Mouse (Mus musculus) megakaryocyte, adult 5-6 weeks (primary cell): ENCODE measurements around the gene Eps8l2. TPM values are rescaled to one million over a fixed set of nuclear protein-coding genes. Genes with fewer than 3 reads are reported as not detected.
A peak's percentile ranks its signal among the peaks of the same experiment; 100 is the strongest.
"Not testable (repeated sequence)": the region's sequence is repeated elsewhere in the genome, so short reads cannot be mapped to it uniquely, and the experiment has no call there.

ENCODE experiments used
- ATAC-seq: 2 replicates; pipeline ENCODE4 v1.8.0; 2016; ENCODE audit warnings: mild to moderate bottlenecking, inconsistent platforms; ENCODE audit not compliant: poor library complexity, severe bottlenecking
- total RNA-seq, 2 experiments: library from RNA; stranded (forward) in 1 of 2; stranded (reverse) in 1 of 2; fragments of 153-499, 151-499 nt in 1 of 2; fragments of 221-1000, 200-1000 nt in 1 of 2; gene quantifications; 2 replicates each; pipeline versions ENCODE4 v1.2.3 to v1.2.4; 2015 to 2017

The Eps8l2 gene
- total RNA-seq, 2 experiments from 2014 or later, result not detected

GRCm38 (mm10) chr7:141403305-141403704 is 64.6 kb downstream of the Eps8l2 start:
- ATAC-seq, result peak; percentile 94

- no peak for ATAC-seq
Measured at GRCm38 (mm10) chr7:141405466-141405865, 66.8 kb downstream of the Eps8l2 start.

- not testable (repeated sequence) for ATAC-seq
Measured at GRCm38 (mm10) chr7:141407670-141408069, 69.0 kb downstream of the Eps8l2 start.

GRCm38 (mm10) chr7:141408833-141409232 is 70.2 kb downstream of the Eps8l2 start:
- peak; percentile 91 for ATAC-seq

GRCm38 (mm10) chr7:141410631-141411030 is 72.0 kb downstream of the Eps8l2 start:
- ATAC-seq, result no peak

GRCm38 (mm10) chr7:141411667-141412066 is 73.0 kb downstream of the Eps8l2 start:
- ATAC-seq, result no peak

Other genes starting within 250 kb of the Eps8l2 start
- gene Sigirr, start 238.3 kb upstream of the Eps8l2 start, total RNA-seq (2015), result 7.5 and 9.3 TPM in 2 replicates
- gene Sigirr, start 238.3 kb upstream of the Eps8l2 start, total RNA-seq (2017), result 7.7 and 8.2 TPM in 2 replicates
- gene Ano9, start 221.1 kb upstream of the Eps8l2 start, total RNA-seq (2015), result not detected in 2 replicates
- gene Ano9, start 221.1 kb upstream of the Eps8l2 start, total RNA-seq (2017), result not detected in 2 replicates
- gene Ptdss2, start 216.5 kb upstream of the Eps8l2 start, total RNA-seq (2015), result 7.1 and 10.2 TPM in 2 replicates
- gene Ptdss2, start 216.5 kb upstream of the Eps8l2 start, total RNA-seq (2017), result 1.9 and 2.6 TPM in 2 replicates
- gene Rnh1, start 166.0 kb upstream of the Eps8l2 start, total RNA-seq (2015), result 70.5 and 86.8 TPM in 2 replicates
- 74.2 and 94.3 TPM in 2 replicates for gene Rnh1, start 166.0 kb upstream of the Eps8l2 start, total RNA-seq (2017)
- 29.0 and 40.0 TPM in 2 replicates for gene Hras, start 144.9 kb upstream of the Eps8l2 start, total RNA-seq (2015)
- gene Hras, start 144.9 kb upstream of the Eps8l2 start, total RNA-seq (2017), result 20.7 and 27.1 TPM in 2 replicates
- 2.1 and 2.2 TPM in 2 replicates for gene Lrrc56, start 144.7 kb upstream of the Eps8l2 start, total RNA-seq (2015)
- gene Lrrc56, start 144.7 kb upstream of the Eps8l2 start, total RNA-seq (2017), result 1.3 and 4.3 TPM in 2 replicates
- 0.36 TPM in 1 of 2 replicates, not detected in the other for gene Lmntd2, start 124.8 kb upstream of the Eps8l2 start, total RNA-seq (2015)
- 0.04 TPM in 1 of 2 replicates, not detected in the other for gene Lmntd2, start 124.8 kb upstream of the Eps8l2 start, total RNA-seq (2017)
- gene Rassf7, start 123.0 kb upstream of the Eps8l2 start, total RNA-seq (2015), result 3.9 and 4.1 TPM in 2 replicates
- 2.2 and 4.1 TPM in 2 replicates for gene Rassf7, start 123.0 kb upstream of the Eps8l2 start, total RNA-seq (2017)
- gene Phrf1, start 110.1 kb upstream of the Eps8l2 start, total RNA-seq (2015), result 42.8 and 48.9 TPM in 2 replicates
- 48.7 and 63.5 TPM in 2 replicates for gene Phrf1, start 110.1 kb upstream of the Eps8l2 start, total RNA-seq (2017)
- gene Irf7, start 72.4 kb upstream of the Eps8l2 start, total RNA-seq (2015), result 42.6 and 50.5 TPM in 2 replicates
- 60.6 and 65.6 TPM in 2 replicates for gene Irf7, start 72.4 kb upstream of the Eps8l2 start, total RNA-seq (2017)
- not detected in 2 replicates for gene Cdhr5, start 62.1 kb upstream of the Eps8l2 start, total RNA-seq (2015)
- gene Cdhr5, start 62.1 kb upstream of the Eps8l2 start, total RNA-seq (2017), result not detected in 2 replicates
- not detected in 2 replicates for gene Sct, start 59.7 kb upstream of the Eps8l2 start, total RNA-seq (2015)
- not detected in 2 replicates for gene Sct, start 59.7 kb upstream of the Eps8l2 start, total RNA-seq (2017)
- gene Drd4, start 46.9 kb upstream of the Eps8l2 start, total RNA-seq (2015), result not detected in 2 replicates
- not detected in 2 replicates for gene Drd4, start 46.9 kb upstream of the Eps8l2 start, total RNA-seq (2017)
- gene Deaf1, start 11.2 kb upstream of the Eps8l2 start, total RNA-seq (2015), result 36.1 and 36.5 TPM in 2 replicates
- gene Deaf1, start 11.2 kb upstream of the Eps8l2 start, total RNA-seq (2017), result 11.4 and 14.6 TPM in 2 replicates
- gene Tmem80, start 11.1 kb upstream of the Eps8l2 start, total RNA-seq (2015), result 11.8 and 12.0 TPM in 2 replicates
- 6.0 and 8.7 TPM in 2 replicates for gene Tmem80, start 11.1 kb upstream of the Eps8l2 start, total RNA-seq (2017)
- 197 and 213 TPM in 2 replicates for gene Taldo1, start 53.3 kb downstream of the Eps8l2 start, total RNA-seq (2015)
- 795 and 884 TPM in 2 replicates for gene Taldo1, start 53.3 kb downstream of the Eps8l2 start, total RNA-seq (2017)
- 22.8 and 26.4 TPM in 2 replicates for gene Gatd1, start 75.3 kb downstream of the Eps8l2 start, total RNA-seq (2015)
- gene Gatd1, start 75.3 kb downstream of the Eps8l2 start, total RNA-seq (2017), result 12.9 and 13.1 TPM in 2 replicates
- gene Cend1, start 90.6 kb downstream of the Eps8l2 start, total RNA-seq (2015), result 0.18 TPM in 1 of 2 replicates, not detected in the other
- not detected in 2 replicates for gene Cend1, start 90.6 kb downstream of the Eps8l2 start, total RNA-seq (2017)
- 14.6 and 15.0 TPM in 2 replicates for gene Slc25a22, start 99.0 kb downstream of the Eps8l2 start, total RNA-seq (2015)
- 3.2 and 6.4 TPM in 2 replicates for gene Slc25a22, start 99.0 kb downstream of the Eps8l2 start, total RNA-seq (2017)
- 7.1 and 8.1 TPM in 2 replicates for gene Pidd1, start 105.1 kb downstream of the Eps8l2 start, total RNA-seq (2015)
- 6.1 and 10.5 TPM in 2 replicates for gene Pidd1, start 105.1 kb downstream of the Eps8l2 start, total RNA-seq (2017)
- gene Rplp2, start 108.5 kb downstream of the Eps8l2 start, total RNA-seq (2015), result 1,660 and 1,825 TPM in 2 replicates
- gene Rplp2, start 108.5 kb downstream of the Eps8l2 start, total RNA-seq (2017), result 1,271 and 1,459 TPM in 2 replicates
- 31.2 and 34.5 TPM in 2 replicates for gene Pnpla2, start 116.3 kb downstream of the Eps8l2 start, total RNA-seq (2015)
- gene Pnpla2, start 116.3 kb downstream of the Eps8l2 start, total RNA-seq (2017), result 9.1 and 12.3 TPM in 2 replicates
- 1.6 and 1.8 TPM in 2 replicates for gene Cracr2b, start 122.2 kb downstream of the Eps8l2 start, total RNA-seq (2015)
- gene Cracr2b, start 122.2 kb downstream of the Eps8l2 start, total RNA-seq (2017), result 1.5 and 2.0 TPM in 2 replicates
- 13.3 and 16.8 TPM in 2 replicates for gene Cd151, start 128.5 kb downstream of the Eps8l2 start, total RNA-seq (2015)
- gene Cd151, start 128.5 kb downstream of the Eps8l2 start, total RNA-seq (2017), result 21.6 and 26.4 TPM in 2 replicates
- 16.6 and 24.0 TPM in 2 replicates for gene Polr2l, start 136.3 kb downstream of the Eps8l2 start, total RNA-seq (2015)
- 17.9 and 27.6 TPM in 2 replicates for gene Polr2l, start 136.3 kb downstream of the Eps8l2 start, total RNA-seq (2017)
- 1.4 and 1.5 TPM in 2 replicates for gene Tspan4, start 136.4 kb downstream of the Eps8l2 start, total RNA-seq (2015)
- gene Tspan4, start 136.4 kb downstream of the Eps8l2 start, total RNA-seq (2017), result 1.9 and 3.3 TPM in 2 replicates
- 8.0 and 8.4 TPM in 2 replicates for gene Chid1, start 201.0 kb downstream of the Eps8l2 start, total RNA-seq (2015)
- gene Chid1, start 201.0 kb downstream of the Eps8l2 start, total RNA-seq (2017), result 28.3 and 43.5 TPM in 2 replicates
- 42.0 and 48.3 TPM in 2 replicates for gene Ap2a2, start 223.3 kb downstream of the Eps8l2 start, total RNA-seq (2015)
- gene Ap2a2, start 223.3 kb downstream of the Eps8l2 start, total RNA-seq (2017), result 61.8 and 75.5 TPM in 2 replicates